Mouse (Mus musculus): ENCODE data around the gene Spem2. TPM values are rescaled to one million over a fixed set of nuclear protein-coding genes. Genes with fewer than 3 reads are reported as not detected.
A peak's percentile ranks its signal among the peaks of the same experiment; 100 is the strongest.
"Not testable (repeated sequence)": the region's sequence is repeated elsewhere in the genome, so short reads cannot be mapped to it uniquely, and the experiment has no call there.

Spem2 gene
- polyA plus RNA-seq (2016; fragmentation: Nextera tagmentation; extraction: Ambion mirVana), result not detected in 2 replicates

GRCm38 (mm10) chr11:69818365-69818764 is at the start of gene Spem2:
Spem2 (minus strand) TSS chr11:69818465.
- WGBS, result 89% methylated on average over 2 of the region's 2 CpGs

DNA sequence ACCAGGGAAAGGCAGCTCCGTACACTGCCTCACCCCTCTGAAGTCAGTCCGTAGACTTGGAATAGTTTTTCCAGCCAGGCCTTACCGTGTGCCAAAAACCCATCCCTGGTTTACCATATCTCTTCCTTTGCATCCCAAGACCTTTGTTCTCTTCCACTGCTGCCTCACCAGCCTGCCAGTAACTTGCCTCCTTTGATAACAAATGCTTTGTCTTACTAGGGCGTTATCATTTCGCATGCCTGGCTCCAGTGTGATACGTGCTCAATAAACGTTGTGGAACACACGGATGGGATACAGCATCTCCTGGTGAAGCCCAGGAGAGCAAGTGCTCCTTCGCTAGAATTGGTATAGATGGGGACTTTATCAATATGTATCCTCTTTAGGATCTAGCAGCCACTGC is 49.1 kb upstream of the Spem2 start:
- ATAC-seq (ENCODE audit: insufficient number of reproducible peaks, insufficient read depth, low FRiP score, low TSS enrichment, low read depth), result no peak
- H3K36me3 ChIP-seq, result no peaks in the 10 kb centered on the region
- H3K4me1 ChIP-seq (replicated peaks), result 0 out of 2 replicates have a peak, but pooled peaks cover 4% of the 10 kb centered on the region
- H3K4me2 ChIP-seq, result no peak overlapping the region
- WGBS, result 70% methylated on average over 9 of the region's 9 CpGs
- H3K27ac ChIP-seq, result no peak overlapping the region
- H3K9me3 ChIP-seq, result no peaks in the 10 kb centered on the region
- H3K4me3 ChIP-seq (replicated peaks), result no peak overlapping the region
- peaks cover 7% of the 10 kb centered on the region; the same call in 1 of the 2 replicates for H3K27me3 ChIP-seq
- no peak overlapping the region for H3K9ac ChIP-seq (replicated peaks)

More at GRCm38 (mm10) chr11:69818365-69818764, at the start of gene Spem2:
- Histone ChIP-seq H3K4me3 (replicated peaks) (no peak within 1 kb of the TSS), H3K36me3 (no peaks in the 10 kb centered on the region), H3K9me3 (peaks cover 13% of the 10 kb centered on the region), H3K4me1 (replicated peaks) (no peaks in the 10 kb centered on the region), H3K4me2 (no peak within 1 kb of the TSS), H3K27ac (no peak within 1 kb of the TSS), H3K9ac (replicated peaks) (no peak within 1 kb of the TSS), H3K27me3 (no peaks in the 10 kb centered on the region)
- ATAC-seq (ENCODE audit: insufficient number of reproducible peaks, insufficient read depth, low FRiP score, low TSS enrichment, low read depth), result no peak

DNA sequence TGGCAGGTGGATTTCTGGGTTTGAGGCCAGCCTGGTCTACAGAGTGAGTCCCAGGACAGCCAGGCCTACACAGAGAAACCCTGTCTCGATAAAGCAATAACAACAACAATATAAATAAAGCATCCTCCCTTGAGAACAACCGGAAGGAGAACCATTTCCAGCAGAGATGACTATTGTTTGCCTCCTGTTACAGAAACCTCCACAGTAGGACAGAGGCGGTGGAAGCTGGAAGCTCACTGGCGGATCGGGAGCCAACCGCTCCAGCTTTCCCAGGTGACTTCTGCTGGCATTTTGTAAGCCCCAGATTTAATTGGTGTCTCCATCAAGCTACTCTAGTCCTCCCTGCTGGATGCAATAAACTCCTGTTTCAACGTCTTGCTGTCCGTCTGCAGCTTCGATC is 47.3 kb upstream of the Spem2 start:
- no peak overlapping the region for H3K9ac ChIP-seq (replicated peaks)
- peaks cover 11% of the 10 kb centered on the region for H3K27me3 ChIP-seq
- no peak overlapping the region for H3K27ac ChIP-seq
- no peak overlapping the region for H3K4me2 ChIP-seq
- H3K36me3 ChIP-seq, result no peaks in the 10 kb centered on the region
- 78% methylated on average over 9 of the region's 9 CpGs for WGBS
- H3K4me1 ChIP-seq (replicated peaks), result 0 out of 2 replicates have a peak, but pooled peaks cover 4% of the 10 kb centered on the region
- ATAC-seq (ENCODE audit: insufficient number of reproducible peaks, insufficient read depth, low FRiP score, low TSS enrichment, low read depth), result no peak
- H3K4me3 ChIP-seq (replicated peaks), result no peak overlapping the region
- no peaks in the 10 kb centered on the region for H3K9me3 ChIP-seq

DNA sequence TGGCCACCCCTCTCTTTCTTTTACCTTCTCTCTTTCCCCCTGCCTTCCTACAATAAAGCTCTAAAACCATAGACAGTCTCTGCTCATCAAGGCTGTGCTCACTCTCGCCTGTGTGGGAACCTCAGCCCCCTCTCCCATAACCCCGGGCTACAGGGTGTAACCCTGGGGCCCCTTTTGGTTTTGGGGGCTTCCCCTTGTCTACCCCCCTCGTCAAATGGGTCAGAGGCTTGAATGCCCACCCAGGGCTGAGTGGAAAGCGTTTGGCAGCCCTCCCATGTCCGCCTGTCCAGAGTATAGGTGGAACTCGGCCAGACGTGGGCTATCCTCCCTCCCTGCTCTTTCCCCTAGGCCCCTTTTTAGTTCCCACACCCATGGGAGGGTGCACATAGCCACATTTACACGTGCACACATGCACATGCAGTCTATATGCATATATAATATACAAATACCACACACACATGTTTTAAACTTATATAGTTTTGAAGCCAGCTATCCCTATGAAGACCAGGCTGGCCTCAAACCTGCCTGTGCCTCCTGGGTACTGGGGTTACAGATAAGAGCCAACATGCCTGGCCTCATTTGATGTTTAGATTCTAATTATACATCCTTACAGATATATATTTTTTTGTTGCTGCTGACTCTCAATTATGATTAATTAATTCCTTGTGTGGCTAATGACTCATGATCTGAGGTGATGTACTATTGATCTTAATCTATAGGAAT is 46.0 kb upstream of the Spem2 start:
- no peak for ATAC-seq (ENCODE audit: insufficient number of reproducible peaks, insufficient read depth, low FRiP score, low TSS enrichment, low read depth)
- no peaks in the 10 kb centered on the region for H3K9me3 ChIP-seq
- no peak overlapping the region for H3K9ac ChIP-seq (replicated peaks)
- H3K27me3 ChIP-seq, result peaks cover 19% of the 10 kb centered on the region
- H3K4me3 ChIP-seq (replicated peaks), result no peak overlapping the region
- no peak overlapping the region for H3K4me2 ChIP-seq
- H3K27ac ChIP-seq, result no peak overlapping the region
- no peaks in the 10 kb centered on the region for H3K36me3 ChIP-seq
- 61% methylated on average over 8 of the region's 8 CpGs for WGBS
- H3K4me1 ChIP-seq (replicated peaks), result no peaks in the 10 kb centered on the region

GRCm38 (mm10) chr11:69863729-69864128 is 45.5 kb upstream of the Spem2 start:
- H3K36me3 ChIP-seq; H3K9ac ChIP-seq (replicated peaks); H3K27ac ChIP-seq; ATAC-seq (ENCODE audit: insufficient number of reproducible peaks, insufficient read depth, low FRiP score, low TSS enrichment, low read depth); H3K4me1 ChIP-seq (replicated peaks); H3K9me3 ChIP-seq; H3K4me3 ChIP-seq (replicated peaks); H3K4me2 ChIP-seq: not testable (repeated sequence)
- WGBS, result 81% methylated on average over 3 of the region's 3 CpGs
- H3K27me3 ChIP-seq, result peaks cover 24% of the 10 kb centered on the region

- Histone ChIP-seq H3K27ac (no peak within 1 kb of the TSS), H3K4me3 (replicated peaks) (peak within 1 kb of the TSS; percentile 1; the same call in 1 of the 2 replicates), H3K9ac (replicated peaks) (no peak within 1 kb of the TSS), H3K4me1 (replicated peaks) (peaks cover 7% of the 10 kb centered on the region), H3K36me3 (no peaks in the 10 kb centered on the region), H3K4me2 (peak within 1 kb of the TSS; percentile 15), H3K9me3 (no peaks in the 10 kb centered on the region), H3K27me3 (peaks cover 40% of the 10 kb centered on the region)
- ATAC-seq (ENCODE audit: insufficient number of reproducible peaks, insufficient read depth, low FRiP score, low TSS enrichment, low read depth), result no peak
- WGBS, result 17% methylated on average over 30 of the region's 30 CpGs
Measured at GRCm38 (mm10) chr11:69858113-69858998, 40.1 kb upstream of the Spem2 start, which contains the start of gene Tnk1. Tnk1 (minus strand) TSS chr11:69858730.

DNA sequence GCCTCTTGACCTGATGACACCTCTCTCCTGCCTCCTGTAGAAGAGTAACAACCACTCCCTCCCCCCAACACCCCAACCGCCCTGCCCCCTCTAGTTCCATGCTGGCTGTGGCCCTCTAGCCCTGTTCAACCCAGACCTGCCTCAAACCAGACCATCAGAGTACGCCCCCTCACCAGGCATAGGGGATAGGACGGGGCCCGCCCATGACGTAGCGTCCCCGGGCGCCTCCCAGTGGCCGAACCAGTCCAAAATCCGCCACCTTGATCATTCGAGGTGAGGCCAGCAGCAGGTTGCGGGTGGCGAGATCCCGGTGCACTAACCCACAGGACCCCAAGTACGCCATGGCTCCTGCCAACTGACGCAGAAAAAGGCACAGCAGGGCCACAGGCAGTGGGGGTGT is 37.1 kb upstream of the Spem2 start:
- Histone ChIP-seq H3K4me2 (peak overlapping the region; percentile 8; the same call in 1 of the 2 replicates), H3K27me3 (peaks cover 36% of the 10 kb centered on the region), H3K4me3 (replicated peaks) (peak overlapping the region; percentile 2; the same call in 1 of the 2 replicates), H3K4me1 (replicated peaks) (peaks cover 12% of the 10 kb centered on the region), H3K9ac (replicated peaks) (no peak overlapping the region), H3K27ac (no peak overlapping the region), H3K9me3 (no peaks in the 10 kb centered on the region), H3K36me3 (peaks cover 22% of the 10 kb centered on the region)
- peak; percentile 60; the same call in 1 of the 2 replicates for ATAC-seq (ENCODE audit: insufficient number of reproducible peaks, insufficient read depth, low FRiP score, low TSS enrichment, low read depth)
- 17% methylated on average over 16 of the region's 16 CpGs for WGBS

- Histone ChIP-seq H3K9ac (replicated peaks) (no peak overlapping the region), H3K4me3 (replicated peaks) (no peak overlapping the region), H3K4me2 (no peak overlapping the region), H3K27ac (peak overlapping the region; percentile 5; the same call in 1 of the 2 replicates), H3K9me3 (no peaks in the 10 kb centered on the region), H3K27me3 (peaks cover 32% of the 10 kb centered on the region), H3K4me1 (replicated peaks) (peaks cover 14% of the 10 kb centered on the region), H3K36me3 (peaks cover 29% of the 10 kb centered on the region)
- 81% methylated on average over 10 of the region's 10 CpGs for WGBS
- no peak for ATAC-seq (ENCODE audit: insufficient number of reproducible peaks, insufficient read depth, low FRiP score, low TSS enrichment, low read depth)
Measured at GRCm38 (mm10) chr11:69854680-69855079, 36.4 kb upstream of the Spem2 start.

DNA sequence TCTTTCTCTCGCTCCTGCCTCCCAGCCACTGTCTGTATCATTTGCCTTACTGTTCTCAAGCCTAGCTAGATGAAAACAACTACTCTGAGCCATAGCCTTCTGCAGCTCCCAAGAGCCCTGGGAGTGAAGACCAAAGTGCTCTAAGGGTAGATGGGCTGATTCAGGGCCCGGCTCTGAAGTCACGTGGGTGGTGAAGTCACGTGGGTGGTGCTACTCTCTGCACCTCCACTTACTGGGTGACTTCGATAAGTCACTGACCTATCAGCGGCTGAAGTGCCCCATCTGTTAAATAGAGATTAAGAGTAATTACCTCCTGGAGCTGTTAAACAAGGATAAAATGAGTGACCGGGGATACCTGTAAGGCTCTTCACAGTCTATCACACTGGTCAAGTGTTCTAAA is 35.7 kb upstream of the Spem2 start:
- no peak overlapping the region for H3K4me3 ChIP-seq (replicated peaks)
- peak overlapping the region; percentile 41; the same call in 1 of the 2 replicates for H3K27ac ChIP-seq
- no peak for ATAC-seq (ENCODE audit: insufficient number of reproducible peaks, insufficient read depth, low FRiP score, low TSS enrichment, low read depth)
- peaks cover 14% of the 10 kb centered on the region for H3K4me1 ChIP-seq (replicated peaks)
- H3K9me3 ChIP-seq, result no peaks in the 10 kb centered on the region
- WGBS, result 60% methylated on average over 7 of the region's 7 CpGs
- H3K36me3 ChIP-seq, result peaks cover 36% of the 10 kb centered on the region
- no peak overlapping the region for H3K9ac ChIP-seq (replicated peaks)
- peaks cover 25% of the 10 kb centered on the region for H3K27me3 ChIP-seq
- H3K4me2 ChIP-seq, result no peak overlapping the region

DNA sequence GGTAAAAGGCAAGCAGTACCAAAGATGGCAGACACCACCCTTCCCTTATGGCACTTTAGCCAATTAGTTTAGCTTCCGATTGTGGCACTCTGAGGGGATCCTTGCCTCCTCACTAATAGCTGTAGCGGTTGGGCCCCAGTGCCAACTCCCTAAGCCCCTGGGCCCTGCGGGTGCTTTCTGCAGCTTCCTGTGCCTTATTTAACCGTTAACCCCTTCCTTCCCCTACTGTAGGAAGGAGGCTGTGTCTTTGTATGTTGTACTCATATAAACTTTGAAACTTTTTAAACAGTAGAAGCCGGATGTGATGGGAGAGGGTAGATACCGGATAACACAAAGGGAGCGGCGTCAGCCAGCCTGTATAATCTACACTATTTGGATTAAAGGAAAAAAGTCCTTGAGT is 32.5 kb upstream of the Spem2 start:
- peaks cover 49% of the 10 kb centered on the region for H3K36me3 ChIP-seq
- no peak overlapping the region for H3K4me3 ChIP-seq (replicated peaks)
- no peak for ATAC-seq (ENCODE audit: insufficient number of reproducible peaks, insufficient read depth, low FRiP score, low TSS enrichment, low read depth)
- no peaks in the 10 kb centered on the region for H3K9me3 ChIP-seq
- H3K9ac ChIP-seq (replicated peaks), result no peak overlapping the region
- H3K4me2 ChIP-seq, result no peak overlapping the region
- no peaks in the 10 kb centered on the region; the same call in 1 of the 2 replicates for H3K27me3 ChIP-seq
- 77% methylated on average over 8 of the region's 8 CpGs for WGBS
- H3K27ac ChIP-seq, result no peak overlapping the region
- H3K4me1 ChIP-seq (replicated peaks), result peaks cover 26% of the 10 kb centered on the region

DNA sequence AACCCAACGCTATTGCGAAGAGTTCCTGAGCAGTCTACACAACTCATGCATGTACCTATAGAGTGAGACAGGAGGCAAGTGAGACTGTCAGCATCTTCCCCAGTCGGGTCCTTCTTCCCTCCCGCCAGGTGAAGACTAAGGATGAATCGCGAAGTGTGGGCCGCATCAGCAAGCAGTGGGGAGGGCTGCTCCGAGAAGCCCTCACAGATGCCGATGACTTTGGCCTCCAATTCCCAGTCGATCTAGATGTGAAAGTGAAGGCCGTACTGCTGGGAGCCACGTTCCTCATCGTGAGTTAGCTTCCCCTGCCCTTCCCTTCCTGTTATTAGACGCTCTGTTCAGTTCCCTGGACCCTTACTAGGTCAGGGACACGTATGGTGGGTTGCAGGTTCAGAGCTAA is 31.6 kb upstream of the Spem2 start:
- H3K9ac ChIP-seq (replicated peaks), result no peak overlapping the region; the same call in 1 of the 2 replicates
- H3K27ac ChIP-seq, result no peak overlapping the region
- H3K4me2 ChIP-seq, result no peak overlapping the region
- H3K4me1 ChIP-seq (replicated peaks), result peaks cover 28% of the 10 kb centered on the region
- H3K9me3 ChIP-seq, result no peaks in the 10 kb centered on the region
- 92% methylated on average over 15 of the region's 15 CpGs for WGBS
- H3K4me3 ChIP-seq (replicated peaks), result no peak overlapping the region
- H3K27me3 ChIP-seq, result no peaks in the 10 kb centered on the region
- peaks cover 49% of the 10 kb centered on the region for H3K36me3 ChIP-seq
- no peak for ATAC-seq (ENCODE audit: insufficient number of reproducible peaks, insufficient read depth, low FRiP score, low TSS enrichment, low read depth)

All from limb, embryonic 12.5 days (tissue).